Mouse (Mus musculus) heart, adult 2 months (tissue): ENCODE measurements around the gene Ntng2.

Experiments used
- CTCF ChIP-seq: fragments of 200-600 bp; IDR thresholded peaks from 2 replicates; pipeline ENCODE4 v1.8.1; 2022; ENCODE audit warnings: antibody characterized with exemption, mild to moderate bottlenecking, moderate library complexity
- EP300 ChIP-seq: fragments of 200-500 bp; IDR thresholded peaks from 2 replicates; pipeline ENCODE4 v1.6.1; 2011; ENCODE audit warnings: low read depth, low read length, control low read depth; ENCODE audit not compliant: insufficient read depth
- POLR2A ChIP-seq: fragments of 200-500 bp; IDR thresholded peaks from 2 replicates; pipeline ENCODE4 v1.6.1; 2011; ENCODE audit warnings: mild to moderate bottlenecking, low read depth, low read length, control low read depth; ENCODE audit not compliant: insufficient read depth

GRCm38 (mm10) chr2:29261126-29261525, 8.3 kb upstream of the Ntng2 start:
- TF ChIP-seq POLR2A (no peak), CTCF (no peak), EP300 (no peak)
